Mouse (Mus musculus): Measurements from ENCODE around the gene Myo9b.

The Myo9b gene

GRCm38 (mm10) chr8:71366771-71367528, 94.4 kb downstream of the Myo9b start, which contains the start of gene Use1:
TSS of gene Use1 (plus strand) at chr8:71366848.
- DNase-seq (ENCODE audit: low read depth, low spot score) = peak; percentile 97

- DNase-seq (ENCODE audit: low read depth, low spot score) = no peak
Measured at GRCm38 (mm10) chr8:71367529-71368176, 95.1 kb downstream of the Myo9b start.

- no peak for DNase-seq (ENCODE audit: low read depth, low spot score)
Measured at GRCm38 (mm10) chr8:71368366-71368765, 95.9 kb downstream of the Myo9b start.

- no peak for DNase-seq (ENCODE audit: low read depth, low spot score)
Measured at GRCm38 (mm10) chr8:71369040-71369718, 96.7 kb downstream of the Myo9b start.

GRCm38 (mm10) chr8:71370711-71371235, 98.3 kb downstream of the Myo9b start:
- no peak for DNase-seq (ENCODE audit: low read depth, low spot score)

GRCm38 (mm10) chr8:71371236-71371848, 98.8 kb downstream of the Myo9b start, which contains the start of gene Ocel1:
TSS of gene Ocel1 (plus strand) at chr8:71371298.
- DNase-seq (ENCODE audit: low read depth, low spot score) = peak; percentile 100

GRCm38 (mm10) chr8:71372427-71372826, 99.9 kb downstream of the Myo9b start:
- DNase-seq (ENCODE audit: low read depth, low spot score) = no peak

- DNase-seq (ENCODE audit: low read depth, low spot score) = no peak
Measured at GRCm38 (mm10) chr8:71373000-71373399, 100.5 kb downstream of the Myo9b start.

GRCm38 (mm10) chr8:71374616-71375206, 102.2 kb downstream of the Myo9b start:
- no peak for DNase-seq (ENCODE audit: low read depth, low spot score)

- no peak for DNase-seq (ENCODE audit: low read depth, low spot score)
Measured at GRCm38 (mm10) chr8:71375581-71376422, 103.3 kb downstream of the Myo9b start.

- DNase-seq (ENCODE audit: low read depth, low spot score) = no peak
Measured at GRCm38 (mm10) chr8:71376423-71377030, 104.0 kb downstream of the Myo9b start.

GRCm38 (mm10) chr8:71379008-71379407, 106.5 kb downstream of the Myo9b start:
- DNase-seq (ENCODE audit: low read depth, low spot score) = no peak

GRCm38 (mm10) chr8:71379512-71380075, 107.1 kb downstream of the Myo9b start:
- DNase-seq (ENCODE audit: low read depth, low spot score) = no peak

GRCm38 (mm10) chr8:71380178-71381171, 108.0 kb downstream of the Myo9b start:
- no peak for DNase-seq (ENCODE audit: low read depth, low spot score)

- DNase-seq (ENCODE audit: low read depth, low spot score) = no peak
Measured at GRCm38 (mm10) chr8:71381421-71381970, 109.0 kb downstream of the Myo9b start, which contains the start of gene Nr2f6. TSS of gene Nr2f6 (minus strand) at chr8:71381960.

- no peak for DNase-seq (ENCODE audit: low read depth, low spot score)
Measured at GRCm38 (mm10) chr8:71381971-71382961, 109.8 kb downstream of the Myo9b start.

- DNase-seq (ENCODE audit: low read depth, low spot score) = no peak
Measured at GRCm38 (mm10) chr8:71383396-71383795, 110.9 kb downstream of the Myo9b start.
